Mouse (Mus musculus): ENCODE results near the gene Slit3.

The Slit3 gene

GRCm38 (mm10) chr11:35120894-35121610 lies at the start of gene Slit3:
TSS of gene Slit3 (plus strand) at chr11:35121224.
- in situ Hi-C loops (cut with MseI, MboI), result loop anchor here in 1 of 2 experiments (10.0 kb wide), 1 partner anchor 284 kb away; no protein-coding TSS in a partner anchor

- in situ Hi-C loops (cut with MseI, MboI), result no loop called here
Measured at GRCm38 (mm10) chr11:35071451-35071850, 49.6 kb upstream of the Slit3 start.

- in situ Hi-C loops (cut with MseI, MboI), result no loop called here
Measured at GRCm38 (mm10) chr11:35075411-35075810, 45.6 kb upstream of the Slit3 start.

- in situ Hi-C loops (cut with MseI, MboI), result no loop called here
Measured at GRCm38 (mm10) chr11:35080451-35081125, 40.4 kb upstream of the Slit3 start.

- in situ Hi-C loops (cut with MseI, MboI), result no loop called here
Measured at GRCm38 (mm10) chr11:35082297-35082696, 38.7 kb upstream of the Slit3 start.

- in situ Hi-C loops (cut with MseI, MboI), result no loop called here
Measured at GRCm38 (mm10) chr11:35083049-35083448, 38.0 kb upstream of the Slit3 start.

GRCm38 (mm10) chr11:35085351-35085750 lies 35.7 kb upstream of the Slit3 start:
- in situ Hi-C loops (cut with MseI, MboI), result no loop called here

- in situ Hi-C loops (cut with MseI, MboI), result no loop called here
Measured at GRCm38 (mm10) chr11:35086029-35086428, 35.0 kb upstream of the Slit3 start.

GRCm38 (mm10) chr11:35087454-35087853 lies 33.6 kb upstream of the Slit3 start:
- in situ Hi-C loops (cut with MseI, MboI), result no loop called here

GRCm38 (mm10) chr11:35088136-35088535 lies 32.9 kb upstream of the Slit3 start:
- in situ Hi-C loops (cut with MseI, MboI), result no loop called here

- in situ Hi-C loops (cut with MseI, MboI), result no loop called here
Measured at GRCm38 (mm10) chr11:35090629-35091335, 30.2 kb upstream of the Slit3 start.

GRCm38 (mm10) chr11:35096538-35096937 lies 24.5 kb upstream of the Slit3 start:
- in situ Hi-C loops (cut with MseI, MboI), result no loop called here

GRCm38 (mm10) chr11:35109781-35110180 lies 11.2 kb upstream of the Slit3 start:
- in situ Hi-C loops (cut with MseI, MboI), result loop anchor here in 1 of 2 experiments (10.0 kb wide), 1 partner anchor 265 kb away; no protein-coding TSS in a partner anchor

- in situ Hi-C loops (cut with MseI, MboI), result loop anchor here in 1 of 2 experiments (10.0 kb wide), 1 partner anchor 266 kb away; no protein-coding TSS in a partner anchor
Measured at GRCm38 (mm10) chr11:35110784-35111183, 10.2 kb upstream of the Slit3 start.

GRCm38 (mm10) chr11:35113290-35113689 lies 7.7 kb upstream of the Slit3 start:
- in situ Hi-C loops (cut with MseI, MboI), result loop anchor here in 1 of 2 experiments (10.0 kb wide), 1 partner anchor 268 kb away; no protein-coding TSS in a partner anchor

- in situ Hi-C loops (cut with MseI, MboI), result loop anchor here (5.0 to 10.0 kb wide), 2 partner anchors 272 to 291 kb away; no protein-coding TSS in a partner anchor
Measured at GRCm38 (mm10) chr11:35116436-35116835, 4.6 kb upstream of the Slit3 start.

- in situ Hi-C loops (cut with MseI, MboI), result loop anchor here (5.0 to 10.0 kb wide), 2 partner anchors 273 to 289 kb away; no protein-coding TSS in a partner anchor
Measured at GRCm38 (mm10) chr11:35117871-35118270, 3.2 kb upstream of the Slit3 start.

- in situ Hi-C loops (cut with MseI, MboI), result loop anchor here (5.0 to 10.0 kb wide), 2 partner anchors 274 to 289 kb away; no protein-coding TSS in a partner anchor
Measured at GRCm38 (mm10) chr11:35118731-35119130, 2.3 kb upstream of the Slit3 start.

- in situ Hi-C loops (cut with MseI, MboI), result loop anchor here (5.0 to 10.0 kb wide), 2 partner anchors 275 to 288 kb away; no protein-coding TSS in a partner anchor
Measured at GRCm38 (mm10) chr11:35119360-35119759, 1.7 kb upstream of the Slit3 start.

GRCm38 (mm10) chr11:35120076-35120475 lies 948 bp upstream of the Slit3 start:
- in situ Hi-C loops (cut with MseI, MboI), result loop anchor here in 1 of 2 experiments (10.0 kb wide), 1 partner anchor 285 kb away; no protein-coding TSS in a partner anchor

GRCm38 (mm10) chr11:35121611-35121959 lies 561 bp downstream of the Slit3 start:
- in situ Hi-C loops (cut with MseI, MboI), result loop anchor here in 1 of 2 experiments (10.0 kb wide), 1 partner anchor 283 kb away; no protein-coding TSS in a partner anchor
